Mouse (Mus musculus) lung, postnatal 25 days (tissue): ENCODE results near the gene Foxo3.
A peak's percentile ranks its signal among the peaks of the same experiment; 100 is the strongest.

Source experiments
- DNase-seq: peaks from one replicate; pipeline ENCODE4 v3.0.0; 2022; ENCODE audit warnings: low spot score

Gene Foxo3

DNA sequence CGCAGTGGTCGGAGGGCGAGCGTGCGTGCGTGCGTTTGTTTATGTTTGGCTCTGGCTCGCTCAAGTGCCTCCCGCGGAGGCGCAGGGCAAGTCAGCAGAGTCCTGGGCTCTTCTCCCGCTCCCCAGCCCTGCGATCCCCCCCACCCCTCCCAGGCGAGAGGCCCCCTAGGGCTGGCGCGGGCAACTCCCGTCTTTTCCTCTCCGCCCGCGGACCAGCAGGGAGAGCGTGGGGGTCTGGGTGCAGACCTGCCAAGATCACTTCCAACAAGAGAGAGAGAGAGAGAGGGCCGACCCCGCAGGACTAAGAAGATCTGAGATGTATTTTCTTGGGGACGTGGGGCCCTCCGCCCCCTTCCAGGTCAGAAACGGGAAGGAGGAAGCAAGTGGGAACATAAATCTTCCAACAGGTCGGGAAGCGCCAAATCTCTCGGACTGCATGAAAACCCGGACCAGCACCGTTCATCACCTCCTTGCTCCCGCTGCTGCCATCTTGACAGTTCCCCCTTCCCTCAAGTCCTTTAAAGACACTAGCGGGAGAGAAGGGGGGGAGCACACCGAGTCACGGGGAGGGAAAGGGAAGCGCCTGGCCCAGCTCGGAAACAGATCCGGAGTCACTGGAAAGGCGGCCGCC, 569 bp downstream of the Foxo3 start:
- DNase-seq = no peak

DNA sequence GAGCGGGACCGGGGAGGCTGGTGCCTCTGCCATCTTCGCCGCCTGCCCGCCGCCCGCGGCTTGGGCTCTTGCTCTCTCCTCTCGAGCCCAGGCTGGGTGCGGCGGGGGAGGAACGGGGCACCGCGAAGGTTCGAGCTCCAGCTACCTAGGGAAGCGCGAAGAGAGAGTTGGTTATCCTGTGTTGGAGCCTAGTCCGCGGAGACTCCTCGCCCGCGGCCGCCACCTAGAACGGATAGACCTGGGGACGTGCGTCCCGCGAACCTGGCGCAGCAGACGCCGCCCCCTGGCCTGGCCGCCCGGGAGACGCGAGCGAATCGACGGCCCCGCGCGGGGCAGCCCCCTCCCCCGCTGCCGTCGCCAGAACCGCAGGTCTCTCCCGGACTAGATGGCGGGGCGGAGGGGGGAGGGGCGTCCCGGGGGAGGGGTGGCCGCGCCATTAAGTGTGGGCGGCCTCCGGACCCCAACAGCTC, 1.1 kb downstream of the Foxo3 start:
- peak; percentile 55 for DNase-seq

DNA sequence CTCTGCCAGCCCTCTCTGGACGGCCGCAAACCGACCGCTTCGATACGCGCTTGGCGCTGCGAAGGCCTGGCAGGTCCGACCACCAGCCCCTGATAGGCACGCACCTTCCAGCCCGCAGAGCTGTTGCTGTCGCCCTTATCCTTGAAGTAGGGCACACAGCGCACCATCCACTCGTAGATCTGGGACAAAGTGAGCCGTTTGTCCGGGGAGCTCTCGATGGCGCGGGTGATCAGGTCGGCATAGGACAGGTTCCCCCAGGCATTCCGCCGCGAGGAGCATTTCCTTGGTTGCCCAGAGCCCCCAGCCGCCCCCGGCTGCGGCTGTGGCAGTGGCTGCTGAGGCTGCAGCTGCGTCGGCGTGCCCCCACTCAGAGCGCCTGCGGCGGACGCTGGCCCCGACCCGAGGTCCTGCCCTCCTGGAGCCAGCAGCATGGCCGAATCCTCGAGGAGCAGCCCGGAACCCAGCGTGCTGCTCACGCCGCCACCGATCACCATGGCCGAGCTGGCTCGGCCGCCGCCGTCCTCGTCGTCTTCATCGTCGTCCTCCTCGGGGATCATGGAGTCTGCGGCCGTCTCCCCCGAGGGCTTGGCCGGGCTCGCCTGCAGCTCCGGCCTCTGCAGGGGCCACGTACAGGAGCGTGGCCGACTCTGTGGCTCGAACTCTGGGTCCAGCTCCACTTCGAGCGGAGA, 1.7 kb downstream of the Foxo3 start:
- no peak for DNase-seq

DNA sequence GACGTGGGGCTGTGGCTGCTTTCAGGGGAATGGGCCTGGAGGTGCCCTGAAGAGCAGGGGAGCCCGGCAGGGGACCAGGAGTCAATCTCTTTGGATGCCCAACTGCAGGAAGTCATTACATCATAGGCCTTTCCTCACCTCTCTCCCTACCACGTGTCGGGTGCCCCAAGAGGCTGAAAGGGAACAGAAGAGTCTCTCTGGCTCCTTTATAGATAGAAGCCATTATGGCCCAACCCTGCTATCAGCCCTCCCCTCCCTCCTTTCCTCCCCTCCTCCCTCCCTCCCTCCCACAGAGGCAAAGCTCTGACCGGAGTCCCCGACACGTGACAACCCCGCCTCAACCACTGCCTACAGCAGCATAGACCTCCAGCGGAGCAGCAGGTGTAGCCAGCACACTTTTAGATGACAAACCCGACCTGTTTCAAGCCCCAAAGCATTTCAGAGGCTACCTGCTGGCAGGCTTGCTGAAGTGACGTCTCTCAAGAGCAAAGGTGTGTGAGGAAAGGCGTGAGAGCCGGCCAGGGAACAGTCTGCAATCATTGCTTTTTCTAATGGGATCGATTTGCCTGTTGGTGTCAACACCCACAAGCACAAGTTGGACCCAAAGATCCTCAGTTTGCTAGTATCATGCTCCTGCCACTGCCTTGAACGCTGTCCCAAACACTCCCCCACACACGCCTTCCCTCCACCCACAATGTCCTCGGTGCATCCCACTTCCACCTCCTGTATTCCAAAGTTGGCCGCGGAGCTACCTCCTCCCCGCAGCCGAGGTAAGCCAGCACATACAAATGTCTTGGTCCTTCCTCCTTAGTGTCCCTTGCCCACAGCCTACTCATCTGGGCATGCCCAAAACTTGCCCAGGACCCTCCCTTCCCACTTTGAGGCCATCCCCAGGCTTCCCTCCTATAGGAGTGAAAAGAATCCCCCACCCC, 2.5 kb downstream of the Foxo3 start:
- peak; percentile 72 for DNase-seq

DNA sequence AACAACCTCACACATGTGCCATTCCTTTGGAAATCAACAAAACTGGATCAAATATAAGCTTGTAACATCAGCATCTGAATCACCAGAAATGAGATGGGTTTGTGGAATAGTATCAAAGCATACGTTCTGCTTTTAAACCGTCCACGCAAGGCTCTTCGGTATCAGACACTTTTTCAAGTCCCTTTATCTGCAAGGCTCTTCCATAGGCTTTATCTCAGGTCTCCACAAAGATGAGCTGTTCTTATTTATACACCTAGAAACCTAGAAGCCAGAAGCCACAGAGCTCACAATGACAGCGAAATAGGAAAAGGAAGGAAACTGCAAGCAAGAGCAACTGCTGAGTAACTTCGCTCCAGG, 3.2 kb downstream of the Foxo3 start:
- DNase-seq = no peak

DNA sequence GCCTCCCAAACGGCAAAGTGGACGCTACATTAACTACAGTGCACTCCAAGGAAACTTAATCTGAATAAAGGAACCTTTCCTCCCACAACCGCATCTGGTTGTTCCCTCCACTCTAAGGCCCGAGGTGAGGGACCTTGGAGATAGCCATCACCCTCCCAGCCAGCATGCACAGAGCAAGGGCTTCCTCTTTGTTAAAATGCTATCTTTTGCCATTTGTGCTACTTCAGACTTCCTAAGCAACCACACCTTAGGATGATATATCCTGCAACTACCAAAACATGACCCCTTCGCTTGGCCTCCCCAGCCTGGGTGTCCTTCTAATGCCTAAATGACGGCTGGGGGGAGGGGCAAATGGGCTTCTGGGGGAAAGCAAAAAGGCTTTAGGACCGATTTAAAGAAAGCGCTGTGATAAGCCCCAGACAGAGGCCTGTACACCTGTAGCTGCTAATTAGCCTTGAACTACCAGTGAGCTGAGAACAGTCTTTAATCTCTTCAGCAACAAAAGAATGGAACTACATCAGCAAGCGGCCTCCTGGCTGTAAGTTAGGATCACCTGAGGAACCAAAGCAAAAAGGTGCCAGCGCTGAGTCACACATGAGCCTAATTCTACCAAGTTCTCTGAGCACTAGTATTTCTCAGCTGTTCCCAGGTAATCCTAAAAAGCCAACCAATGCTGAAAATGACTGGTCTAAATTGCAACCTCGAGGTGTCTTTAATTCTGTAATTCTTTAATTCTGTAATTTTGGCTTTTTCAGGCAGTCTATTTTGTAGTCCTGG, 4.9 kb downstream of the Foxo3 start:
- DNase-seq = no peak

DNA sequence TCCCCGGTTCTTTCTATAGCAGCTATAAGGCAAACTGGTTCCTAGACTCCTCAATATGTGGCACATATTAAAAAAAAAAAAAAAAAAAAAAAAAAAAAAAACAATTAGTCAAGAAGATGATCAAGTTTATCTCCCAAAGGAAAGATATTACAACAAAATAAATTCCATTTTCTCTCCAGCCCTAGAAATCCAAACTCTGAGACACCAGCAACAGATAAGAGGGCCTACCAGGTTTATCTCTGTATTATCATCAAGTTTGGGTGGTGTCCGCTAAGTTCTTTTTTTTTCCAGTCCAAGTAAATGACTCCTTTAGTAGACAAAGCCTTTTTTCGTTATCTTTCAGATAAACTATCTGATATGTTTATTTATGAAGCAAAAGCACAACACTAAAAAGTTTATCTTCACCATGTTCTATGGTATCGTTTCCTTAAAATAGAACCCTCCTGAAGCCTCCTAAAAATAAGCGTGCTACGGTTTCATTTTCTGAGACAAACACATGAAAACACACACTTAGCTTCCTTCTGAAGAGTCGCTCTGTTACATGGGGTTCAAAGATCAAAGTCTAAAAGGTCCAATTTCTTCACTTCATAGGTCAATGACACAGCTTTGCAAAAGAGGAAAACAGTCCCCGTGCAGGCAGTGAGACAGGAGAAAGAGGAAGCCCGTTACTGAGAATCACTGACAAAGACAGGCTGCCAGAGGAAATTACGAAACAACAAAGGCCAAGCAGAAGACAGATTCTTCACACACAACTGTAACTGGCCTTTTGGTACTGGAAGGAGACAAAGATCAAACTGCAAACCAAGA, 6.1 kb downstream of the Foxo3 start:
- peak; percentile 87 for DNase-seq

DNA sequence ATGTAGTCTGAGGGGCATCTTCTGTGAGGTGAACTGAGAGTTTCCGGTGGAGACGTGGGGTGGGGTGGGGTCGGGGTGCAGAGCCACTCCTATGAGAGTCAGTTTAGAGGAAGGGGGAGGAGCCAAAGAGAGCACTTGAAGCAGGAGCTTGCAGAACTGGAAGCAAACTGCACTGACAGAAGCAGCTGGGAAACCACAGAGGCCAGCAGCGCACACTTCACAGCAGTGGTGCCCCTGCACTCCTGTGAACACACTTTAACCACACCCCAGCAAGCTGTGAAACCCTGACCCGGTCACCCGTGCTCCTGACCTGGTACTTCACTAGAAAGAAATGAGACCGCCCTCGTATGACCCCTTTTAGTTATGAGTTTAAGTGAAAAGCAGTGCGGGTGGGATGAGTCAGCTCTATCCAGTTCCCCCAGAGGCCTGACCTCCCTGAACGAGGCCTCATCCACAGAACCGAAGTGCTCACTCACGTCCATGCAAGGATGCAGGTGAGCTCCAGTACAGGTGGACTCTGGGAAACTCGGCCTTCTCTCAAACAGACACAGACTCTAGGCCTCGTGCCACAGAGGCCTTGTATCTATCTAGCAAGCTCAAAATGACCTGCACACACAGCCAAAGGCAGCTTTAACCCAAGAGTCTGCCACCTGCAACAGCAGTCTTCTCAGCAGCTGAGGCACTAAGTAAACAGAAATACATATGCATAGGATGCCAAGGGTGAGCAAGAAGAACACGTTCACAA, 7.1 kb downstream of the Foxo3 start:
- peak; percentile 86 for DNase-seq

DNA sequence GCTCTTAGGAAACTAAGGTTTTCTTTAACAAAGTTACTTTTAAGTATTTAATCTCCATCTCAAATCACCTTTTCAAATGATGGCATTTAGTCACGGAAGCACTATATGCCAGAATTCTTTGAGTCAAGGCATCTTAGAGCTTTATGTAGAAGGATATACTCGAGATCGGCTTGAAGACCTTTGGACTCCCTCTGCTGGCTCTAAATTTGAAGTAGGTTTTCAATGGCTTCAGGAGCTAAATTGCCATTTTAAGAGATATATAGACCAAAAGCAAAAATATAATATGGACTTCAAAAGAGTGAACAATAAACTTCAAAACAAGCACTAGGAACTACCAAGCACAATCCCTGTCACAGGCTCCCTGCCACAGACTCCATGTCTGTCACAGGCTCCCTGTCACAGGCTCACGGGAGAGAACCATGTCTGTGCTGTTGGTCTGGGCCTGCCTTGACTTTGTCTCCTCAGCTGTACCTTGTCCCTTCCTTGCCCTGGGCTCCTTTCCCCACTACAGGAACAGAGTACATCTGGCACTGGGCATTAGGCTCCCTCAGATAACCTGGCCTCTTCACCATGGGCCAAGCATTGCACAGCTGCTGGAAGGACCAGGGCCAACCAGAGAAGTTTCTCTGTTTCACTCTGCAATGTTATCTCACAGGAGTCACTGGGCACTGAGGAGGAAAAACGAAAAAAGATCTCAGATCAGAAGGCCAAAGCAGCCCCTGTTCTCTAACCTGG, 8.6 kb downstream of the Foxo3 start:
- DNase-seq = no peak

DNA sequence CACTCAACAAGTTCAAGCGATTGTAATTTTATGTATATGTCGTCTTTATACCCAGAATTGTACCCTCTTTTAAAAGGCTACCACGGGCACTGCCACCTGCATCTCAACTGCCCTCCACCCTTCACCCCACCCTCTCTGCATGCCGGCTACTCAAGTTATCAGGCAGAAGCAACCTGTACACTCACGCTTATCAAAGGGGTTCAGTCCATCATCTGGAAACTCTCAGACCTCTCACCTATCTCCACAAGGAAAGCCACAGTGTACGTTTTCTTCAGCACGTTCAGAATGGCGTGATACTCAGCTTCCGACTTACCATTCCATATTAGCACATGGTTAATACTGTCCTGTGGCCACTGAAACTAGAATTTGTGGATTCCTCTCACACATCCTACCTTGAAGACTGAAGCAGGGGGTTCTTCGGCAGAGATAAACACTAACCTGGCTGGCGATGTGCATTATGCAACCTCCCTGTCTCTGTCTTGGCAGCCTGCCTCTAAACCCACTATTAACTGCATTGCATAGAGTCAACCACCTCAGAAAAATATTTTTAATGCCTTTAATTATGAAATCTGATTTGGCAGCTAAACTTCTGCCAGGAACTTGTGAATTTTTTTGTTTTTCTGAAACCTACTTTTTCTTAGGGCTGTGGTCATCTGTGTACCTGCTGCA, 11.4 kb downstream of the Foxo3 start:
- no peak for DNase-seq

DNA sequence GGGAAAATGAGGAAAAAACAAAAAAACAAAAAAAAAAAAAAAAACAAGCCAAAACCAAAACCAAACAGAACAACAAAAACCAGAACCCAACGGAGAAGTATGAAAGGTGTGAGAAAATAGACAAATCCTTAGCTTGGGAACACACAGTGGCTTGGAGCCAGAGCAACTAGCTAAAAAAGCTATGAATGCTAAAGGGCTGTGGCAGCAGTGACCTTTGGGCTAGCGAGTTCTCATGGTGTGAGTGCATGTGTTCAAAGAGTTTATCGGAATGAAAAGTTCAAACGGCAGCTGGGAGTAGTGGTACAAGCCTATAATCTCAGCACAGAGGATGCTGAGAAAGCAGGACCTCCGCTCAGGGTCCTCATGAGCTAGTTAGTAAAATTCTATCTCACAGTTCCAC, 12.4 kb downstream of the Foxo3 start:
- DNase-seq = no peak

DNA sequence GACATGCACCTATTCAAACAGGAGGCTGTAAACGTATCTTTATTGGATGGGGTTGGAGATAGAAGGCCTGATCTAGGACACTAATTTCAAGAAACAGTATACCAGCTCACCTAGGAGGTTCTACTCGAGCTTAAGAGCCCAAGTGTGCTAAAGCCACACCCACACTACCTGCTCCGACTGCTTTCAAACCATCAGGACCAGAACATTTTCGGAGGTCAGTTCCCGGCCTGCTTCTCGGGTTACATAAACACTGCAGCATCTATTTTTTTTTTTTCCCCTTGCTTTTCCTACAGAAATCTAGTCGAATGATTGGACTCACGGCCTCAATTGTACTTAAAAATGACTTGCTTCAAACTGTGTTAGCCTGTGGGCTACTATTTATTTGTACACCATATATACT, 12.9 kb downstream of the Foxo3 start:
- DNase-seq = no peak

DNA sequence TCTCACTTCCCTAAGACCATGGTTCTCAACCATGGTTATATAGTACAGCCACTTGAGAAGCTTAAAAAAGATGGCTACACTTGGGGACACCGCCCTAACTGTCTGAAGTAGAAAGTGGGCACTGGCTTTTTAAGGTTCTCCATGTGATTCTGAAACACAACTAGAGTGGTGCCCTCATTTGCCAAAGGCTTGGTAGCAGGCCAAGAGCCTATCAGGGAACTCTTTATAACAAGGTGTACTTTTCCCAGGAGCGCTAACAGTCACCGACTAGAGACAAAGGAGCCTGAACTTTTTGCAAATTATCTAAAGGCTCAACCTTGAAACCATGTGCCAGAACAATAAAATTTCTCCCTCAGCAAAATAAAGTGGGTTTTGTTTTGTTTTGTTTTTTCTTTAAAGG, 14.5 kb downstream of the Foxo3 start:
- DNase-seq = no peak

DNA sequence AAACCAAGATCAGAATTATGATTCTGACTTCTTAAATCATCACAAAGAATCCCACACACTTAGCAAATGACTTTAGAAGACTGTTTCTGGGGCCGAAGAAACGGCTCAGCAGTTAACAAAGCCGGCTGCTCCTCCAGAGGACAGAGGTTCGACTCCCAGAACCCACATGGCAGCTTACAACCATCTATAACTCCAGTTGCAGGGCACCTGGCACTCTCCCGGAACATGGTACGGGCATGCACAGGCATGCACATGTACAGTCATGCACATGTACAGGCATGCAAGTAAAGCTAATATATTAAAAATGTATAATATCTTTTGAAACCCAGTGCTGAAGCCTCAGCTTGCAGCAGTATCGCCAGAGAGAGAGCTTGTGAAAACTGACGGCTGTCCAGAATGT, 15.5 kb downstream of the Foxo3 start:
- no peak for DNase-seq

DNA sequence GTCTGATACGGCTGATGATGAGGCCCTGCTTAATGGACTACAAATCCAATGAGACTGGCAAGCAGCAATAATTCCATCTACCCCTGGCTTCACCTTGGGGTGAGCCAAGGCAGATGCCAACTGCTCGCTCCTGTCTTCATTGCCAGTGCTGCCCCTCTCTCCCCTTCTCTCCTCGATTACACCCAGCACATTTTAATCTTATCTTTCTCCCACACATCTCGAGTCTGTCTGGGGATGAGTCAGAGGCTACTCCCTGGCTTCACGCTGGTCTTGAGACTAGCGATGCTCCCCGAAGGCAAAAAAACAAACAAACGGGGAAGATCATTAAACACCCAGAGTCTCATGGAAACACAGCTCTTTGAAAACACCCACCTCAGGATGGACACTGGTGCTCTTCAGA, 16.0 kb downstream of the Foxo3 start:
- no peak for DNase-seq

DNA sequence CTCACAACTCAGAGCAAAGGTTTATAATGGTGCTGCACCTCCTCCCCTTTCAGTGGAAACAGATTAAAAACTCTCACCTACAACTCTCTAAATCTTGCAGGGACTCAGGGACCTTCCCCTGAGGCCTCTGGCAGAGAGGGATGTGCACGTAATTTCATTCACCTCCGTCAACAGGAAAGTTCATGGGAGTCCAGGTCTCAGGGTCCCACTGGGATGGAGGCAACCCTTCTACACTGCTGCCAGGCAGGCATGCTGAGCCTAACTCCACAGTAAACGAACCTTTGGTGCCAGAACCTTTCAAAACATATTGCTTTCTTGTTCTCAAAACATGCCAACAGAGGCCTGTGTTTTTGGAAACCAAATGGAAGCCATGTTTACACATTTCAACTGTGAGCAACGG, 17.0 kb downstream of the Foxo3 start:
- DNase-seq = no peak

DNA sequence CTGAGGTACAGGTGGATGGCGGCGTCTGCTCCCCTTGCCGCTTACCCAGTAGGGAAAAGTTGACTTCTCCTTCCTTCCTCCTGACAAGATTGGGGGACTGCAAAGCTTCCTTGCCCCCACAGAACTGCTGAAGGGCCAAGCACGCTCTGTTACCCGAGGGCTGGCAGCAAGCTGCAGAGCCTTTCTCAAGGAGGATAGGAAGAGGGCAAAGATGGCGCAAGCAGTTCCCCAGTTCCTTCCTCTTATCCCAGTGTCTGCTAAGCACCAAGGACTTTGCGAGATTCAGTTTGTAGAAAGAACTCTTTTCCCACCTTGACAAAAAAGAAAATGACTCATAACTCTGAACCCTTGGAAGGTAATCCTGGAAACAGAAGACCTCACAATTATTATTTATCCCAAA, 18.6 kb downstream of the Foxo3 start:
- no peak for DNase-seq

DNA sequence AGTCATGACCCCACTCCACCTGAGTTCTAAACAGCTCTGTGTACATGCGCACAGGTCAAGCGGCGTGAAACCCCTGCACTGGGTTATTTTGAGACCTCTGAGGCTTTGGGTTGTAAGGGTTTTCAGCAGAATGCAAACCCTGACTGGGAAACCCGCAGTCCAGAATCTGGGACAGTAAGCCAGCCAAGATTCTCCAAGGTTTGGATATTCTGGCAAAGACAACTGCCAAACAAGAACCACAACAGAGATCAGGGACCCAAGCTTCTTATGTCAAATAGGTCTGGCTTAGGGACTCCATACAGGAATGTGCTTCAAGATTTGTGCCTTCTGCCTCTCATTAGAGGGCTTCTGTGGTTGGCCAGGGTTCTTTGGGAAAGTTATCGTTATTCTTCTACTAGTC, 21.8 kb downstream of the Foxo3 start:
- DNase-seq = no peak

DNA sequence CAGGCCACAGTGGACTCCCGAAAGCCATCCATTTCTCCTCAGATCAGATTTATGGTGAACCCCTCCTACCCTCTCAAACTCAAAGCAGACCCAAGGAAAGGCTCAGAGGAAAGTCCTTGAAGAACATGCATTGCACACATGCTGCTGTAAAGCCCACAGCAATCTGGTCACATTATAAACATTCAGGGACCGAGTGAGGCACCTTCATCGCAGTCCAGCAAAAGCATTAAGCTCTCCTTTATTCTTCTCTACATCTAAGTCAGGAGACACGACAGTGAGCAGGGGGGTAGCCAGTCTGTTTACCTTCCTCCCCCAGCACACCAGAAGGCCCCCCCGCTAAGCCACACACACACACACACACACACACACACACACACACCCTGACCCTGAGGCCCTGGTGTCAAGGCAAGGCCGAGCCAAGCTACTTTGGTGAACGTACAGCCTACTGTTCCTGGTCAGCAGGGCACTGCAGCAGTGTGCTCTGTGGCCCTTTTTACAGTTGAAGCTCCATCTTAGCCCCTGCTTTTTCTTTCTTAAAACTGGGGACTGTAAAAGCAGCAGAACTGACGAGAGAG, 24.7 kb downstream of the Foxo3 start:
- DNase-seq = no peak
